Mouse (Mus musculus) E14TG2a.4 (cell line): Measurements from ENCODE around the gene Pla2g4b.

ENCODE experiments used
- CTCF ChIP-seq: conservative IDR thresholded peaks from 2 replicates; pipeline ENCODE4 v1.5.1; 2014; ENCODE audit warnings: low read length
- NANOG ChIP-seq: IDR thresholded peaks from 2 replicates; pipeline ENCODE4 v1.6.1; 2014; ENCODE audit warnings: borderline replicate concordance, low read length, mixed read lengths
- POU5F1 ChIP-seq: IDR thresholded peaks from 2 replicates; pipeline ENCODE4 v1.6.1; 2014; ENCODE audit warnings: low read length, borderline replicate concordance

GRCm38 (mm10) chr2:120013831-120014486, 19.3 kb upstream of the Pla2g4b start:
- TF ChIP-seq CTCF (no peak), POU5F1 (no peak), NANOG (no peak)
